Mouse (Mus musculus) v-Abl transformed pro-B cells (cell line): ENCODE data around the gene Osgin1.

ENCODE experiments used
- in situ Hi-C, 2 experiments: fragments of 400-800 bp; cut with MboI; formaldehyde crosslinking; loops; one replicate each; pipeline ENCODE4 v1.15.1; 2025; ENCODE audit not compliant: unreplicated experiment in 2 of 2

Osgin1 gene

GRCm38 (mm10) chr8:119433582-119434174 lies at the start of gene Osgin1:
Gene Osgin1, plus strand, starts transcription at chr8:119434124.
- in situ Hi-C loops, result loop anchor here in 1 of 2 experiments (10.0 kb wide), 1 partner anchor 481 kb away; the partner anchor contains the start of genes Gm20388 and Usp10

- in situ Hi-C loops, result loop anchor here (5.0 to 10.0 kb wide), 5 partner anchors 72 to 300 kb away; partner anchors contain the start of gene Taf1c (in 1 of the 2)
These were observed 49.4 kb upstream of the Osgin1 start for GRCm38 (mm10) chr8:119384478-119384877.

GRCm38 (mm10) chr8:119385854-119386253 lies 48.1 kb upstream of the Osgin1 start:
- in situ Hi-C loops, result loop anchor here (10.0 kb wide), 3 partner anchors 161 to 299 kb away; partner anchors contain the start of gene Taf1c (in 1 of the 2)

- in situ Hi-C loops, result loop anchor here (10.0 kb wide), 3 partner anchors 162 to 298 kb away; partner anchors contain the start of gene Taf1c (in 1 of the 2)
These were observed 46.9 kb upstream of the Osgin1 start for GRCm38 (mm10) chr8:119386988-119387387.

GRCm38 (mm10) chr8:119394097-119394496 lies 39.8 kb upstream of the Osgin1 start:
- in situ Hi-C loops, result no loop called here

- in situ Hi-C loops, result no loop called here
These were observed 39.3 kb upstream of the Osgin1 start, which contains the start of gene Mlycd for GRCm38 (mm10) chr8:119394524-119395026. Gene Mlycd, plus strand, starts transcription at chr8:119394878.

- in situ Hi-C loops, result no loop called here
These were observed 38.6 kb upstream of the Osgin1 start for GRCm38 (mm10) chr8:119395072-119395950.

- in situ Hi-C loops, result no loop called here
These were observed 35.4 kb upstream of the Osgin1 start for GRCm38 (mm10) chr8:119398558-119398957.

- in situ Hi-C loops, result no loop called here
These were observed 34.7 kb upstream of the Osgin1 start for GRCm38 (mm10) chr8:119399255-119399654.

GRCm38 (mm10) chr8:119400122-119400671 lies 33.7 kb upstream of the Osgin1 start:
- in situ Hi-C loops, result no loop called here

- in situ Hi-C loops, result no loop called here
These were observed 33.0 kb upstream of the Osgin1 start for GRCm38 (mm10) chr8:119400904-119401303.

GRCm38 (mm10) chr8:119403912-119404311 lies 30.0 kb upstream of the Osgin1 start:
- in situ Hi-C loops, result no loop called here

GRCm38 (mm10) chr8:119404648-119405047 lies 29.3 kb upstream of the Osgin1 start:
- in situ Hi-C loops, result no loop called here

- in situ Hi-C loops, result no loop called here
These were observed 25.6 kb upstream of the Osgin1 start for GRCm38 (mm10) chr8:119408311-119408710.

GRCm38 (mm10) chr8:119412037-119412734 lies 21.7 kb upstream of the Osgin1 start:
- in situ Hi-C loops, result loop anchor here (5.0 to 10.0 kb wide), 4 partner anchors 35 to 263 kb away; partner anchors contain the start of genes Necab2 (in 2 of the 2) and Taf1c (in 1 of the 2)

GRCm38 (mm10) chr8:119412735-119413498 lies 21.0 kb upstream of the Osgin1 start:
- in situ Hi-C loops, result loop anchor here (5.0 to 10.0 kb wide), 4 partner anchors 34 to 262 kb away; partner anchors contain the start of genes Necab2 (in 2 of the 2) and Taf1c (in 1 of the 2)

GRCm38 (mm10) chr8:119413605-119414004 lies 20.3 kb upstream of the Osgin1 start:
- in situ Hi-C loops, result loop anchor here (5.0 to 10.0 kb wide), 4 partner anchors 34 to 261 kb away; partner anchors contain the start of genes Necab2 (in 2 of the 2) and Taf1c (in 1 of the 2)

GRCm38 (mm10) chr8:119420318-119420717 lies 13.6 kb upstream of the Osgin1 start:
- in situ Hi-C loops, result no loop called here

- in situ Hi-C loops, result no loop called here
These were observed 12.3 kb upstream of the Osgin1 start for GRCm38 (mm10) chr8:119421603-119422122.
